Mouse (Mus musculus) neural tube, embryonic 13.5 days (tissue): ENCODE measurements at regions not wholly inside any gene's neighbourhood (a gene's known extent, or its start where the extent isn't known, plus 50 kb on each side); places are given as distances from the start of the nearest gene placed in this dataset.
A peak's percentile ranks its signal among the peaks of the same experiment; 100 is the strongest.

ENCODE experiments used
- ATAC-seq: fragments of 200-750 bp; cut with Nextera tagmentation; 2 replicates; pipeline ENCODE4 v1.8.0; 2017; ENCODE audit warnings: low read depth, mild to moderate bottlenecking, moderate TSS enrichment, moderate library complexity
- H3K27ac ChIP-seq: fragments of 300-500 bp; sonication (generic); replicated peaks from 2 replicates; pipeline ENCODE4 v1.5.1; 2015; ENCODE audit warnings: moderate library complexity, mild to moderate bottlenecking, inconsistent platforms
- H3K27me3 ChIP-seq: fragments of 300-500 bp; sonication (generic); 2 replicates; pipeline ENCODE4 v1.6.1; 2015; ENCODE audit warnings: mild to moderate bottlenecking, inconsistent platforms
- H3K36me3 ChIP-seq: fragments of 300-500 bp; sonication (generic); 2 replicates; pipeline ENCODE4 v1.6.1; 2015; ENCODE audit warnings: mild to moderate bottlenecking, inconsistent platforms
- H3K4me1 ChIP-seq: fragments of 300-500 bp; sonication (generic); replicated peaks from 2 replicates; pipeline ENCODE4 v1.6.1; 2015; ENCODE audit warnings: inconsistent platforms
- H3K4me2 ChIP-seq: fragments of 300-500 bp; sonication (generic); 2 replicates; pipeline ENCODE4 v1.6.1; 2015; ENCODE audit warnings: inconsistent platforms, mild to moderate bottlenecking, moderate library complexity
- H3K4me3 ChIP-seq: fragments of 300-500 bp; sonication (generic); 2 replicates; pipeline ENCODE4 v1.5.1; 2015; ENCODE audit warnings: mild to moderate bottlenecking, inconsistent platforms
- H3K9ac ChIP-seq: fragments of 300-500 bp; sonication (generic); 2 replicates; pipeline ENCODE4 v1.6.1; 2015; ENCODE audit warnings: moderate library complexity, mild to moderate bottlenecking, inconsistent platforms
- H3K9me3 ChIP-seq: fragments of 300-500 bp; sonication (generic); 2 replicates; pipeline ENCODE4 v1.6.1; 2016; ENCODE audit warnings: inconsistent platforms
- WGBS: fragments of 180-500 bp; shearing (Covaris S2); methylation state at CpG from one replicate; pipeline ENCODE4 v1.1.7; 2015; 5-methylcytosine and 5-hydroxymethylcytosine counted together

- H3K9ac ChIP-seq, result no peak overlapping the region
- no peaks in the 10 kb centered on the region for H3K9me3 ChIP-seq
- ATAC-seq, result no peak
- 73% methylated on average over 11 of the region's 11 CpGs for WGBS
- no peaks in the 10 kb centered on the region for H3K36me3 ChIP-seq
- H3K27me3 ChIP-seq, result peaks cover 79% of the 10 kb centered on the region
- no peak overlapping the region for H3K4me2 ChIP-seq
- no peak overlapping the region for H3K4me3 ChIP-seq
- peaks cover 36% of the 10 kb centered on the region for H3K4me1 ChIP-seq
- H3K27ac ChIP-seq, result no peak overlapping the region
These were observed 240.8 kb downstream of the Cxcl12 start for GRCm38 (mm10) chr6:117408971-117409783.

DNA sequence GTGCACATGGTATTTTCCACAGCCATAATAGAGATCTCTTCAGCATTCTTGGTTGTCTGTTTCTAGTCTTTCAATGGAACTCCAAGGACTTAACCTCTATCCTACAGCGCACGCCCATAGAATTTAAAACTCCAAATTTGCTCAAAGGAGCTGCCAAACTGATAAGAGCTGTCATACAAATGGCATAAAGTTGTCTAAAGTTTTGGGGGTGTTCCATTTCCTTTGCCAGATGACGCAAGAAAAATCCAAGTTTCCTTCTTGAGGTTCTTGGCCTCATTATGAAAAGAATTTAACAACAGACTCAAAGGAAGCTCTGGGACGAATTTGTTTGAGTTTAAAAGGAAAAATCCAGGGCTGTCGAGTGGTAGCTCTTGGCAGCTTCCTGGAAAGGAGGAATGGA is 246.6 kb downstream of the Cxcl12 start:
- Histone ChIP-seq H3K27me3 (peaks cover 64% of the 10 kb centered on the region), H3K27ac (no peak overlapping the region), H3K36me3 (no peaks in the 10 kb centered on the region), H3K4me3 (no peak overlapping the region), H3K9me3 (no peaks in the 10 kb centered on the region), H3K9ac (no peak overlapping the region), H3K4me1 (no peaks in the 10 kb centered on the region), H3K4me2 (no peak overlapping the region)
- ATAC-seq, result no peak
- 85% methylated on average over 5 of the region's 5 CpGs for WGBS

- WGBS, result 91% methylated on average over 6 of the region's 6 CpGs
- no peak for ATAC-seq
- Histone ChIP-seq H3K27ac (no peak overlapping the region), H3K27me3 (peaks cover 54% of the 10 kb centered on the region), H3K36me3 (no peaks in the 10 kb centered on the region), H3K9ac (no peak overlapping the region), H3K9me3 (no peaks in the 10 kb centered on the region), H3K4me1 (no peaks in the 10 kb centered on the region), H3K4me3 (no peak overlapping the region), H3K4me2 (no peak overlapping the region)
These were observed 247.6 kb downstream of the Cxcl12 start for GRCm38 (mm10) chr6:117415901-117416300.

GRCm38 (mm10) chr6:117416461-117416860 is 248.1 kb downstream of the Cxcl12 start:
- Histone ChIP-seq H3K9ac (no peak overlapping the region), H3K4me2 (no peak overlapping the region), H3K27me3 (peaks cover 48% of the 10 kb centered on the region), H3K4me1 (no peaks in the 10 kb centered on the region), H3K36me3 (no peaks in the 10 kb centered on the region), H3K27ac (no peak overlapping the region), H3K9me3 (no peaks in the 10 kb centered on the region), H3K4me3 (no peak overlapping the region)
- no peak for ATAC-seq
- 57% methylated on average over 5 of the region's 5 CpGs for WGBS

DNA sequence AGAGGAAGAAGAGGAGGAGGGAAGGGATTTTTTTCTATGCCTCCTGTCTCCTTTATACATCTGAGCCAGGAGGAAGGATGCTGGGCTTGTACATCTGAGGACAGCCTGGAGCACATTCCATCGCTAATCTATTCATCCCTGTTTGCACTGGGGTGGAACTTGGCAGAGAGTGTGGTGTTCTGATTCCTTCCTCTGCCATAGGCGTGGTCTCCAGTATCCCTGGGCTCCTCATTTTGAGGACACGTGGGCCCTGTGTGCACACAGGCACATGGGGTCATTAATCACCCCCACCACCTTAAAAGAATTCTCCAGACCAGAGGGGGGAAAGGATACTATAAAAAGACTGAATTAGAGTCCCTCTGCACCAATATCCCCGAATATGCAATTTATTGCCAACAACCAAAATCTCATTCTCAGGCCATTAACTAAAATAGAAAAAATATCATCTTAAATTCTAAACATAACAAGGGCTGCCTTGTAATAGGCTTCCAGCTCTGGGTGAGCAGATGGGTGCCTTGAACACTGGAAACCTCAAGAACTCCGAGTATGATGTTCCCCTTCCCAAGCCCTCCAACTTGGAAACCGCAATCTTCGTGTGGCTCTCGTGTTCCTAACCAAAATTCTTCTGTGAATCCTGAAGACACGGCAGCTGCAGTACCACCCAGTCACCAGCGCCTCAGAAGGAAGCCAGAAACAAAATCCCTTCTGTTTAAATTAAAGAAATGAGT is 254.7 kb downstream of the Cxcl12 start:
- Histone ChIP-seq H3K9ac (no peak overlapping the region), H3K4me3 (no peak overlapping the region), H3K36me3 (no peaks in the 10 kb centered on the region), H3K27ac (no peak overlapping the region), H3K9me3 (no peaks in the 10 kb centered on the region), H3K4me2 (no peak overlapping the region), H3K4me1 (peaks cover 9% of the 10 kb centered on the region), H3K27me3 (peaks cover under 1% of the 10 kb centered on the region)
- ATAC-seq, result no peak
- 78% methylated on average over 10 of the region's 10 CpGs for WGBS

- Histone ChIP-seq H3K27ac (no peak overlapping the region), H3K36me3 (no peaks in the 10 kb centered on the region), H3K4me1 (peaks cover 18% of the 10 kb centered on the region), H3K9me3 (no peaks in the 10 kb centered on the region), H3K27me3 (no peaks in the 10 kb centered on the region; the same call in 1 of the 2 replicates), H3K9ac (no peak overlapping the region), H3K4me2 (no peak overlapping the region), H3K4me3 (no peak overlapping the region)
- ATAC-seq, result no peak
- 95% methylated on average over 5 of the region's 5 CpGs for whole genome bisulfite sequencing
These were observed 258.0 kb downstream of the Cxcl12 start for GRCm38 (mm10) chr6:117426363-117426762.

- ATAC-seq, result peak; percentile 53; the same call in 1 of the 2 replicates
These were observed 259.2 kb downstream of the Cxcl12 start for GRCm38 (mm10) chr6:117427351-117428142.

GRCm38 (mm10) chr6:117428441-117428840 is 260.1 kb downstream of the Cxcl12 start:
- Histone ChIP-seq H3K27ac (0 out of 2 replicates have a peak overlapping the region, but pooled peaks have one; percentile 38), H3K36me3 (no peaks in the 10 kb centered on the region), H3K9me3 (no peaks in the 10 kb centered on the region), H3K4me3 (no peak overlapping the region), H3K9ac (no peak overlapping the region), H3K4me2 (no peak overlapping the region), H3K4me1 (peaks cover 18% of the 10 kb centered on the region), H3K27me3 (no peaks in the 10 kb centered on the region)
- 74% methylated on average over 11 of the region's 11 CpGs for WGBS
- no peak for ATAC-seq

More at GRCm38 (mm10) chr6:117427351-117428142, 259.2 kb downstream of the Cxcl12 start:
- Histone ChIP-seq H3K27ac (0 out of 2 replicates have a peak overlapping the region, but pooled peaks have one; percentile 38), H3K9me3 (no peaks in the 10 kb centered on the region), H3K4me1 (peaks cover 18% of the 10 kb centered on the region), H3K4me2 (peak overlapping the region; percentile 26; the same call in 1 of the 2 replicates), H3K36me3 (no peaks in the 10 kb centered on the region), H3K4me3 (no peak overlapping the region), H3K27me3 (no peaks in the 10 kb centered on the region), H3K9ac (no peak overlapping the region)
- WGBS, result 26% methylated on average over 12 of the region's 12 CpGs

GRCm38 (mm10) chr6:117430876-117431781 is 262.8 kb downstream of the Cxcl12 start:
- H3K9me3 ChIP-seq, result no peaks in the 10 kb centered on the region
- H3K4me1 ChIP-seq, result peaks cover 18% of the 10 kb centered on the region
- no peaks in the 10 kb centered on the region for H3K36me3 ChIP-seq
- H3K4me2 ChIP-seq, result no peak overlapping the region
- no peaks in the 10 kb centered on the region for H3K27me3 ChIP-seq
- H3K27ac ChIP-seq, result no peak overlapping the region
- 0 out of 2 replicates have a peak, but pooled peaks have one; percentile 36 for ATAC-seq
- no peak overlapping the region for H3K9ac ChIP-seq
- no peak overlapping the region for H3K4me3 ChIP-seq
- 88% methylated on average over 15 of the region's 15 CpGs for WGBS

GRCm38 (mm10) chr6:117436851-117437250 is 268.5 kb downstream of the Cxcl12 start:
- 86% methylated on average over 3 of the region's 3 CpGs for whole genome bisulfite sequencing
- H3K4me2 ChIP-seq, result no peak overlapping the region
- H3K9ac ChIP-seq, result no peak overlapping the region
- H3K36me3 ChIP-seq, result no peaks in the 10 kb centered on the region
- H3K27me3 ChIP-seq, result no peaks in the 10 kb centered on the region
- no peak overlapping the region for H3K27ac ChIP-seq
- ATAC-seq, result no peak
- H3K9me3 ChIP-seq, result no peaks in the 10 kb centered on the region
- no peak overlapping the region for H3K4me3 ChIP-seq
- no peaks in the 10 kb centered on the region for H3K4me1 ChIP-seq
